Mouse (Mus musculus): ENCODE measurements around the gene Etfb.

DNA sequence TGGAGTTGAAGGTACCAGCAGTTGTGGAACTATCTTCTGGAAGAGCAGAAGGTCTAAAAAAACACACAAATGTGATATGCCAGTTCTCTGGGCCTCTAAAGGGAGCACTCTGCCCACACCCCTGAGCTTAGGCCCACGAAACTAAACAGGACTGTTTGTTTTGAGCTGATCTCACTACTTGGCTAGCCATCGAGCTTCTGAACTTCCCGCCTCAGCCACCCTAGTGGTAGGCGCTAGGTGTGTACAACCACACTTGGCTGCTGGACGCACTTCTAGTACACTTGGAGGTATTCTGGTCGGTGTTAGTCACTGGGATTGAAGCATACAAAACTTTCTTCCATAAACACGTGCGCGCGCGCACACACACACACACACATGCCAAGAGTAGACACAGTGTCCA, 7.8 kb downstream of the Etfb start:
- TF ChIP-seq CTCF (IDR thresholded peaks at IDR 0.05; ENCODE audit: low read depth, low read length) (no peak), GATA1 (IDR thresholded peaks at IDR 0.05; ENCODE audit: borderline replicate concordance, low read length) (no peak), POLR2AphosphoS5 (IDR thresholded peaks at IDR 0.05; ENCODE audit: insufficient replicate concordance, low read depth, low read length) (no peak)
